8 mouse cellular contexts compared by ENCODE assay signal in genomic region chr17:34032806-34033205, GRCm38 (mm10). TPM values are rescaled to one million over a fixed set of nuclear protein-coding genes. Genes with fewer than 3 reads are reported as not detected.
A peak's percentile ranks its signal among the peaks of the same experiment; 100 is the strongest.
DNase-seq lines count a peak whose midpoint lies in the region; ATAC-seq lines count a peak whose summit lies in the region.

No protein-coding gene starts in this region.

- 56% methylated on average over 9 of the region's 9 CpGs for WGBS in forebrain, embryonic 16.5 days
- 57% methylated on average over 9 of the region's 9 CpGs for WGBS in limb, embryonic 11.5 days
- 55% methylated on average over 9 of the region's 9 CpGs for WGBS in neural tube, embryonic 13.5 days

- peak overlapping the region; percentile 81 for H3K4me3 ChIP-seq in forebrain, embryonic 16.5 days (replicated peaks; ENCODE audit: low read length)
- peak overlapping the region; percentile 88 for H3K4me3 ChIP-seq in limb, embryonic 11.5 days (ENCODE audit: low read depth, low read length)
- peak overlapping the region; percentile 87 for H3K4me3 ChIP-seq in neural tube, embryonic 13.5 days

- DNase-seq in cerebellum, adult 11 months, result peak; percentile 49
- no peak for DNase-seq in cerebellum, postnatal 4 days (ENCODE audit: low spot score in 2 of 2)
- DNase-seq in right cerebral cortex, postnatal 10 days (ENCODE audit: low spot score in 2 of 2), result peak; percentile 49 to 57
- no peak for DNase-seq in right cerebral cortex, adult 2 months (ENCODE audit: low spot score in 2 of 2)
- DNase-seq in limb, embryonic 11.5 days (ENCODE audit: low spot score), result no peak

- H3K27me3 ChIP-seq in forebrain, embryonic 16.5 days (replicated peaks; ENCODE audit: control insufficient read depth, insufficient read depth, low read length), result no peaks in the 10 kb centered on the region
- no peaks in the 10 kb centered on the region for H3K27me3 ChIP-seq in limb, embryonic 11.5 days (ENCODE audit: control insufficient read depth, insufficient read depth, low read length)
- no peaks in the 10 kb centered on the region for H3K27me3 ChIP-seq in neural tube, embryonic 13.5 days

- H3K9me3 ChIP-seq in forebrain, embryonic 16.5 days (ENCODE audit: control insufficient read depth, low read length), result no peaks in the 10 kb centered on the region
- no peaks in the 10 kb centered on the region for H3K9me3 ChIP-seq in limb, embryonic 11.5 days (ENCODE audit: control insufficient read depth, low read length)
- no peaks in the 10 kb centered on the region for H3K9me3 ChIP-seq in neural tube, embryonic 13.5 days

- ATAC-seq in forebrain, embryonic 16.5 days, result no peak
- ATAC-seq in limb, embryonic 11.5 days (ENCODE audit: insufficient number of reproducible peaks, low FRiP score, low TSS enrichment, low read depth), result no peak
- ATAC-seq in neural tube, embryonic 13.5 days (ENCODE audit: low read depth), result no peak
- no peak for ATAC-seq in megakaryocyte progenitor cell, adult 5-6 weeks (replicated peaks; ENCODE audit: poor library complexity)

- peak overlapping the region; percentile 86 for H3K9ac ChIP-seq in forebrain, embryonic 16.5 days (replicated peaks; ENCODE audit: low read depth, low read length)
- H3K9ac ChIP-seq in limb, embryonic 11.5 days (ENCODE audit: low read length), result peak overlapping the region; percentile 92
- H3K9ac ChIP-seq in neural tube, embryonic 13.5 days, result peak overlapping the region; percentile 96

- H3K27ac ChIP-seq in forebrain, embryonic 16.5 days (ENCODE audit: low read length), result no peak overlapping the region
- no peak overlapping the region for H3K27ac ChIP-seq in limb, embryonic 11.5 days (replicated peaks; ENCODE audit: low read depth, low read length)
- H3K27ac ChIP-seq in neural tube, embryonic 13.5 days (replicated peaks), result peak overlapping the region; percentile 98; the same call in 1 of the 2 replicates

- peaks cover 24% of the 10 kb centered on the region for H3K36me3 ChIP-seq in forebrain, embryonic 16.5 days (ENCODE audit: control insufficient read depth, insufficient read depth)
- peaks cover 36% of the 10 kb centered on the region for H3K36me3 ChIP-seq in limb, embryonic 11.5 days (ENCODE audit: control insufficient read depth, insufficient read depth, low read length)
- H3K36me3 ChIP-seq in neural tube, embryonic 13.5 days, result peaks cover 64% of the 10 kb centered on the region

- H3K4me2 ChIP-seq in forebrain, embryonic 16.5 days (ENCODE audit: low read length), result peak overlapping the region; percentile 85
- H3K4me2 ChIP-seq in limb, embryonic 11.5 days (ENCODE audit: low read depth, severe bottlenecking), result peak overlapping the region; percentile 99
- H3K4me2 ChIP-seq in neural tube, embryonic 13.5 days, result peak overlapping the region; percentile 100

- peaks cover 38% of the 10 kb centered on the region for H3K4me1 ChIP-seq in forebrain, embryonic 16.5 days (replicated peaks; ENCODE audit: control insufficient read depth, insufficient read depth, low read length)
- H3K4me1 ChIP-seq in limb, embryonic 11.5 days (ENCODE audit: control insufficient read depth, insufficient read depth, low read length), result peaks cover 30% of the 10 kb centered on the region
- H3K4me1 ChIP-seq in neural tube, embryonic 13.5 days (replicated peaks), result peaks cover 56% of the 10 kb centered on the region

RNA-seq across cellular contexts. Expression of gene Rxrb, which starts 1.2 kb away (rescaled TPM):
- 55.6 and 60.2 TPM in 2 replicates for polyA plus RNA-seq in forebrain, embryonic 16.5 days (2015; fragmentation: Nextera tagmentation; extraction: Ambion mirVana)
- 20.5 and 24.0 TPM in 2 replicates for polyA plus RNA-seq in limb, embryonic 11.5 days (2014; fragmentation: Nextera tagmentation; extraction: Ambion mirVana)
- 57.4 and 57.5 TPM in 2 replicates for polyA plus RNA-seq in neural tube, embryonic 13.5 days (2015; fragmentation: Nextera tagmentation; extraction: Ambion mirVana)
- total RNA-seq in megakaryocyte progenitor cell, adult 5-6 weeks (2015), result 22.1 and 22.2 TPM in 2 replicates
- total RNA-seq in megakaryocyte progenitor cell, adult 5-6 weeks (2017), result 34.2 and 42.6 TPM in 2 replicates

RNA-seq across cellular contexts. Expression of gene Slc39a7, which starts 1.3 kb away (rescaled TPM):
- 148 and 157 TPM in 2 replicates for polyA plus RNA-seq in forebrain, embryonic 16.5 days (2015; fragmentation: Nextera tagmentation; extraction: Ambion mirVana)
- 85.6 and 94.1 TPM in 2 replicates for polyA plus RNA-seq in limb, embryonic 11.5 days (2014; fragmentation: Nextera tagmentation; extraction: Ambion mirVana)
- polyA plus RNA-seq in neural tube, embryonic 13.5 days (2015; fragmentation: Nextera tagmentation; extraction: Ambion mirVana), result 158 and 161 TPM in 2 replicates
- total RNA-seq in megakaryocyte progenitor cell, adult 5-6 weeks (2015), result 6.2 and 9.5 TPM in 2 replicates
- 101 and 107 TPM in 2 replicates for total RNA-seq in megakaryocyte progenitor cell, adult 5-6 weeks (2017)

RNA-seq across cellular contexts. Expression of gene H2-Ke6, which starts 4.9 kb away (rescaled TPM):
- polyA plus RNA-seq in forebrain, embryonic 16.5 days (2015; fragmentation: Nextera tagmentation; extraction: Ambion mirVana), result 63.9 and 65.4 TPM in 2 replicates
- polyA plus RNA-seq in limb, embryonic 11.5 days (2014; fragmentation: Nextera tagmentation; extraction: Ambion mirVana), result 34.9 and 37.7 TPM in 2 replicates
- polyA plus RNA-seq in neural tube, embryonic 13.5 days (2015; fragmentation: Nextera tagmentation; extraction: Ambion mirVana), result 61.7 and 65.0 TPM in 2 replicates
- total RNA-seq in megakaryocyte progenitor cell, adult 5-6 weeks (2015), result 61.7 and 65.6 TPM in 2 replicates
- 36.6 and 46.5 TPM in 2 replicates for total RNA-seq in megakaryocyte progenitor cell, adult 5-6 weeks (2017)

RNA-seq across cellular contexts. Expression of gene Col11a2, which starts 6.4 kb away (rescaled TPM):
- 2.3 and 4.0 TPM in 2 replicates for polyA plus RNA-seq in forebrain, embryonic 16.5 days (2015; fragmentation: Nextera tagmentation; extraction: Ambion mirVana)
- polyA plus RNA-seq in limb, embryonic 11.5 days (2014; fragmentation: Nextera tagmentation; extraction: Ambion mirVana), result 2.6 and 5.0 TPM in 2 replicates
- polyA plus RNA-seq in neural tube, embryonic 13.5 days (2015; fragmentation: Nextera tagmentation; extraction: Ambion mirVana), result 4.5 and 4.7 TPM in 2 replicates
- 0.83 and 0.94 TPM in 2 replicates for total RNA-seq in megakaryocyte progenitor cell, adult 5-6 weeks (2015)
- total RNA-seq in megakaryocyte progenitor cell, adult 5-6 weeks (2017), result 1.9 and 3.1 TPM in 2 replicates

RNA-seq across cellular contexts. Expression of gene Ring1, which starts 8.3 kb away (rescaled TPM):
- polyA plus RNA-seq in forebrain, embryonic 16.5 days (2015; fragmentation: Nextera tagmentation; extraction: Ambion mirVana), result 16.0 and 20.4 TPM in 2 replicates
- 3.8 and 5.6 TPM in 2 replicates for polyA plus RNA-seq in limb, embryonic 11.5 days (2014; fragmentation: Nextera tagmentation; extraction: Ambion mirVana)
- polyA plus RNA-seq in neural tube, embryonic 13.5 days (2015; fragmentation: Nextera tagmentation; extraction: Ambion mirVana), result 19.3 and 22.4 TPM in 2 replicates
- total RNA-seq in megakaryocyte progenitor cell, adult 5-6 weeks (2015), result 8.1 and 9.6 TPM in 2 replicates
- total RNA-seq in megakaryocyte progenitor cell, adult 5-6 weeks (2017), result 9.8 and 12.7 TPM in 2 replicates

Comparison
In these comparisons a context has a peak if more than half of its experiments do, and no peak if none do; other contexts are left out.
1. DNase-seq: peak in cerebellum, adult 11 months (single experiment) and right cerebral cortex, postnatal 10 days (2 of 2); none in cerebellum, postnatal 4 days (0 of 2), right cerebral cortex, adult 2 months (0 of 2) and limb, embryonic 11.5 days (single experiment).
2. Peak in every context shown above with its lines, with median percentiles within 50 percentile points of each other: H3K4me2 ChIP-seq, H3K4me3 ChIP-seq and H3K9ac ChIP-seq.